Mouse (Mus musculus): ENCODE measurements at regions not wholly inside any gene's neighbourhood (a gene's known extent, or its start where the extent isn't known, plus 50 kb on each side); places are given as distances from the start of the nearest gene placed in this dataset.

GRCm38 (mm10) chr11:63543971-63544696 is 378.0 kb downstream of the Hs3st3b1 start:
- peak; percentile 83 for DNase-seq (ENCODE audit: low spot score)
- Histone ChIP-seq H3K9ac (replicated peaks; ENCODE audit: low read depth) (no peak overlapping the region), H3K4me1 (ENCODE audit: insufficient read depth, low read depth, low read length) (no peaks in the 10 kb centered on the region), H3K9me3 (ENCODE audit: low read length) (no peaks in the 10 kb centered on the region), H3K27ac (ENCODE audit: low read length) (no peak overlapping the region), H3K27me3 (replicated peaks; ENCODE audit: insufficient read depth, low read length) (no peaks in the 10 kb centered on the region), H3K4me3 (ENCODE audit: low read depth, low read length) (no peak overlapping the region), H3K4me2 (replicated peaks; ENCODE audit: low read depth, low read length) (no peak overlapping the region), H3K36me3 (ENCODE audit: insufficient read depth, low read length) (no peaks in the 10 kb centered on the region)
- TF ChIP-seq CTCF (IDR thresholded peaks at IDR 0.05), result no peak
- TF ChIP-seq EP300 (IDR thresholded peaks at IDR 0.05), result peak; percentile 71
- WGBS, result 48% methylated on average over 7 of the region's 7 CpGs
- ATAC-seq, result peak; percentile 88

DNA sequence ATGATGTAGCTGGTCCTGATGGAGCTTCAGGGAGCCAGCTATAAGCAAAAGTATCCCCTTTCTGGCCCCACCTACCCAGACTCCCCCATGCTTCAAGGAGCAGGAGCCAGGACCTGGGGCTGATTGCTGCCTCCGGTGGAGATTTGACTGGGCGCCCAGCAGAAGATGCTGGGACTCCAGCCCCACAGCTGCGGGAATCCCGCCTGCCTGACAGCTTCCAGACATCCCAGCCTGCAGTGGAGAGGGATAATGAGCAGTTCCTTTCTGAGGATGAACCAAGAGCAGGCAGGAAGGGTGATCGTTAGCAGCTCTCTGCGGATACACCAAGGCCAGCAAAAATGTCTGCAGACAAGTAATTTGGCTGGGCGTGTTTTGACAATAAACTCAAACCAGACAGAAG is 376.6 kb downstream of the Hs3st3b1 start:
- H3K4me1 ChIP-seq (ENCODE audit: insufficient read depth, low read depth, low read length), result no peaks in the 10 kb centered on the region
- no peaks in the 10 kb centered on the region for H3K9me3 ChIP-seq (ENCODE audit: low read length)
- DNase-seq (ENCODE audit: low spot score) (no peak), ATAC-seq (no peak)
- H3K4me3 ChIP-seq (ENCODE audit: low read depth, low read length), result no peak overlapping the region
- H3K27me3 ChIP-seq (replicated peaks; ENCODE audit: insufficient read depth, low read length), result no peaks in the 10 kb centered on the region
- no peak overlapping the region for H3K4me2 ChIP-seq (replicated peaks; ENCODE audit: low read depth, low read length)
- no peak for TF ChIP-seq CTCF (IDR thresholded peaks at IDR 0.05)
- TF ChIP-seq EP300 (IDR thresholded peaks at IDR 0.05), result no peak
- no peak overlapping the region for H3K27ac ChIP-seq (ENCODE audit: low read length)
- no peak overlapping the region for H3K9ac ChIP-seq (replicated peaks; ENCODE audit: low read depth)
- 32% methylated on average over 7 of the region's 7 CpGs for WGBS
- H3K36me3 ChIP-seq (ENCODE audit: insufficient read depth, low read length), result no peaks in the 10 kb centered on the region

DNA sequence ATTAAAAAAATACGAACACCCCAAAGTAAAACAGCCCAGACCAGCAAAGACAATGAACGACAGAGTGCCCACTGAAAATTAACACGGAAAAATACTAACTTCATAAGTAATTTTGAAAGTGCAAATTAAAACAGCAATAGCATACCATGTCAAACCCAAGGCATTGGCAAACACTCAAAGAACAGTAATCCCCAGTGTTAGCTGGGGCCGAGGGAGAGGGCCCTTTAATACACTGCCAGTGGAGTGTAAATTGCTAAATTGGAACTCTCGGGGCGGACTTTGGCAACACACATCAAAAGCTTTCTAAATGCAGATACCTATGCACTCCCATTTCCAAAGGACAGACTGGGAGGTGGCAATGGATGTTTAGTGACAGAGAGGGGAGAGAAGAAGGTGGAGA is 361.6 kb downstream of the Hs3st3b1 start:
- no peaks in the 10 kb centered on the region for H3K27me3 ChIP-seq (replicated peaks; ENCODE audit: insufficient read depth, low read length)
- ATAC-seq (no peak), DNase-seq (ENCODE audit: low spot score) (no peak)
- H3K4me2 ChIP-seq (replicated peaks; ENCODE audit: low read depth, low read length), result no peak overlapping the region
- TF ChIP-seq CTCF (IDR thresholded peaks at IDR 0.05), result no peak
- TF ChIP-seq EP300 (IDR thresholded peaks at IDR 0.05), result no peak
- H3K27ac ChIP-seq (ENCODE audit: low read length), result no peak overlapping the region
- H3K4me1 ChIP-seq (ENCODE audit: insufficient read depth, low read depth, low read length), result no peaks in the 10 kb centered on the region
- no peak overlapping the region for H3K9ac ChIP-seq (replicated peaks; ENCODE audit: low read depth)
- no peak overlapping the region for H3K4me3 ChIP-seq (ENCODE audit: low read depth, low read length)
- H3K36me3 ChIP-seq (ENCODE audit: insufficient read depth, low read length), result no peaks in the 10 kb centered on the region
- WGBS, result 62% methylated on average over 6 of the region's 6 CpGs
- no peaks in the 10 kb centered on the region for H3K9me3 ChIP-seq (ENCODE audit: low read length)

- H3K27me3 ChIP-seq (replicated peaks; ENCODE audit: insufficient read depth, low read length), result no peaks in the 10 kb centered on the region
- no peak overlapping the region for H3K9ac ChIP-seq (replicated peaks; ENCODE audit: low read depth)
- H3K4me1 ChIP-seq (ENCODE audit: insufficient read depth, low read depth, low read length), result no peaks in the 10 kb centered on the region
- H3K4me3 ChIP-seq (ENCODE audit: low read depth, low read length), result no peak overlapping the region
- DNase-seq (ENCODE audit: low spot score) (peak; percentile 14), ATAC-seq (no peak)
- H3K27ac ChIP-seq (ENCODE audit: low read length), result no peak overlapping the region
- H3K4me2 ChIP-seq (replicated peaks; ENCODE audit: low read depth, low read length), result no peak overlapping the region
- 18% methylated on average over 2 of the region's 2 CpGs for WGBS
- H3K9me3 ChIP-seq (ENCODE audit: low read length), result no peaks in the 10 kb centered on the region
- no peaks in the 10 kb centered on the region for H3K36me3 ChIP-seq (ENCODE audit: insufficient read depth, low read length)
- TF ChIP-seq EP300 (IDR thresholded peaks at IDR 0.05) (no peak), CTCF (IDR thresholded peaks at IDR 0.05) (no peak)
Measured at GRCm38 (mm10) chr11:63562696-63563095, 359.4 kb downstream of the Hs3st3b1 start.

DNA sequence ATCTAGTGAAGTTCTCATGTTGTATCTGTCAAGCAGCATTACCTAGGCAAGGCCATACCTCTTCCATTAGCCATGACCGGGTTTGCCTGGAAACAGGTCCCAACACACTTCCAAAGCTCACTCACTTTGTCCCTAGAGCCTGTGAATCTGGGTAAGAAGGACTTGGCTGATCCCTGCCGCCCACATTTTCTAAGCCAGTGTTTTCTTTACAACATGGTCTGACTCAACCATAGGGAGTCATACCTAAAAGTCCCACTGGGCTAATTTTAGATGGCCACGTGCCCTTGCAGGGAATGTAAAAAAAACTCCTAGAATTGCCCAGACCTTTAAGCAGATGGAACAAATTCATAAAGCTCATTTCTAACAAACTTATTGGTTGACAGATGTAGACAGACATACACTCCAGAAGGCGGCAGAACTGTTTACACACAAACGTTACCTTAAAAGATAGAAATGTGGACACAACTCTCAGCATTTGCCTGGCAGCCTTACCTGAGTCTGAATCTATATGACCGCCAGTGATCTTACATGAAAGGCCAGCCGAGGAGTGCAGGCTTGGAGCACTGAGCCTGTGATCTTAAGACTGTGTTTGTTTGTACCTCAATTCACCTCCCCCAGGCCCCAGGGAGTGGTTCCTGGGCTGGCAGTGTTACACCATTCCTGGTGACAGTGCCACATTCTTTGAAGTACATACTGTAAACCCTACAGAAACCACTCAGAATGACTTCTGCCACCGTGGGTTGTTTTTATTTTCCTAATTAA is 356.4 kb downstream of the Hs3st3b1 start:
- Histone ChIP-seq H3K9ac (replicated peaks; ENCODE audit: low read depth) (no peak overlapping the region), H3K36me3 (ENCODE audit: insufficient read depth, low read length) (no peaks in the 10 kb centered on the region), H3K4me2 (replicated peaks; ENCODE audit: low read depth, low read length) (no peak overlapping the region), H3K27me3 (replicated peaks; ENCODE audit: insufficient read depth, low read length) (no peaks in the 10 kb centered on the region), H3K9me3 (ENCODE audit: low read length) (no peaks in the 10 kb centered on the region), H3K4me3 (ENCODE audit: low read depth, low read length) (no peak overlapping the region), H3K4me1 (ENCODE audit: insufficient read depth, low read depth, low read length) (no peaks in the 10 kb centered on the region), H3K27ac (ENCODE audit: low read length) (no peak overlapping the region)
- ATAC-seq (peak; percentile 61; the same call in 1 of the 2 replicates), DNase-seq (ENCODE audit: low spot score) (peak; percentile 24)
- 45% methylated on average over 8 of the region's 8 CpGs for WGBS
- TF ChIP-seq CTCF (IDR thresholded peaks at IDR 0.05) (no peak), EP300 (IDR thresholded peaks at IDR 0.05) (no peak)

- ATAC-seq (no peak), DNase-seq (ENCODE audit: low spot score) (no peak)
- Histone ChIP-seq H3K27ac (ENCODE audit: low read length) (no peak overlapping the region), H3K4me3 (ENCODE audit: low read depth, low read length) (no peak overlapping the region), H3K27me3 (replicated peaks; ENCODE audit: insufficient read depth, low read length) (no peaks in the 10 kb centered on the region), H3K9me3 (ENCODE audit: low read length) (no peaks in the 10 kb centered on the region), H3K4me1 (ENCODE audit: insufficient read depth, low read depth, low read length) (no peaks in the 10 kb centered on the region), H3K4me2 (replicated peaks; ENCODE audit: low read depth, low read length) (no peak overlapping the region), H3K9ac (replicated peaks; ENCODE audit: low read depth) (no peak overlapping the region), H3K36me3 (ENCODE audit: insufficient read depth, low read length) (no peaks in the 10 kb centered on the region)
- no peak for TF ChIP-seq CTCF (IDR thresholded peaks at IDR 0.05)
- 45% methylated on average over 15 of the region's 15 CpGs for whole genome bisulfite sequencing
Measured at GRCm38 (mm10) chr11:63569785-63570479, 352.2 kb downstream of the Hs3st3b1 start.
